9 mouse cellular contexts compared by ENCODE assay signal in genomic region chr10:121873063-121873489, GRCm38 (mm10).
DNase-seq lines count a peak whose midpoint lies in the region; ATAC-seq and TF ChIP-seq lines count a peak whose summit lies in the region.
"Had no signal": no experiment of that assay in that cellular context is flagged by ENCODE, and none has a peak within 500 bp of the region (broad histone marks: within the 10 kb centered on the region; RNA-seq: fewer than 3 reads in every experiment).

No protein-coding gene starts in this region.

- ATAC-seq in hindbrain, embryonic 12.5 days (ENCODE audit: low FRiP score), result no peak
- ATAC-seq in hindbrain, embryonic 11.5 days (ENCODE audit: low FRiP score), result no peak
- 0 out of 2 replicates have a peak, but pooled peaks have one; percentile 18 for ATAC-seq in embryonic facial prominence, embryonic 12.5 days (ENCODE audit: insufficient number of reproducible peaks, insufficient read depth, low FRiP score, low TSS enrichment)
- ATAC-seq in kidney, embryonic 14.5 days (ENCODE audit: low FRiP score, low TSS enrichment), result peak; percentile 93
- ATAC-seq in midbrain, embryonic 16.5 days, result no peak

- TF ChIP-seq CTCF in layer of hippocampus, adult 2 months (conservative IDR thresholded peaks at IDR 0.05), result no peak

- H3K9ac ChIP-seq in hindbrain, embryonic 12.5 days, result no peak overlapping the region
- H3K9ac ChIP-seq in hindbrain, embryonic 11.5 days (ENCODE audit: low read depth, low read length), result no peak overlapping the region
- H3K9ac ChIP-seq in embryonic facial prominence, embryonic 12.5 days, result no peak overlapping the region
- H3K9ac ChIP-seq in kidney, embryonic 14.5 days (ENCODE audit: low read depth, low read length), result no peak overlapping the region
- no peak overlapping the region for H3K9ac ChIP-seq in midbrain, embryonic 16.5 days (ENCODE audit: low read depth, low read length)

- peak overlapping the region; percentile 67 for H3K27ac ChIP-seq in hindbrain, embryonic 12.5 days
- no peak overlapping the region for H3K27ac ChIP-seq in hindbrain, embryonic 11.5 days (ENCODE audit: low read depth, low read length)
- H3K27ac ChIP-seq in embryonic facial prominence, embryonic 12.5 days, result peak overlapping the region; percentile 14
- peak overlapping the region; percentile 69; the same call in 1 of the 2 replicates for H3K27ac ChIP-seq in kidney, embryonic 14.5 days (ENCODE audit: low read depth, low read length)
- H3K27ac ChIP-seq in midbrain, embryonic 16.5 days (ENCODE audit: low read length), result peak overlapping the region; percentile 50
- H3K27ac ChIP-seq in layer of hippocampus, adult 2 months, result no peak overlapping the region

- 32% methylated on average over 4 of the region's 4 CpGs for WGBS in hindbrain, embryonic 12.5 days
- WGBS in hindbrain, embryonic 11.5 days, result 43% methylated on average over 4 of the region's 4 CpGs
- WGBS in embryonic facial prominence, embryonic 12.5 days, result 13% methylated on average over 4 of the region's 4 CpGs
- 3% methylated on average over 4 of the region's 4 CpGs for WGBS in kidney, embryonic 14.5 days
- WGBS in midbrain, embryonic 16.5 days, result 58% methylated on average over 4 of the region's 4 CpGs

- H3K36me3 ChIP-seq in hindbrain, embryonic 12.5 days, result peaks cover 18% of the 10 kb centered on the region
- H3K36me3 ChIP-seq in hindbrain, embryonic 11.5 days (ENCODE audit: control insufficient read depth, insufficient read depth, low read length), result peaks cover 2% of the 10 kb centered on the region; the same call in 1 of the 2 replicates
- peaks cover 15% of the 10 kb centered on the region; the same call in 1 of the 2 replicates for H3K36me3 ChIP-seq in embryonic facial prominence, embryonic 12.5 days
- H3K36me3 ChIP-seq in kidney, embryonic 14.5 days (ENCODE audit: control insufficient read depth, insufficient read depth, low read length), result peaks cover 12% of the 10 kb centered on the region
- peaks cover 14% of the 10 kb centered on the region for H3K36me3 ChIP-seq in midbrain, embryonic 16.5 days (ENCODE audit: control insufficient read depth, insufficient read depth, low read length)

- DNase-seq in hindbrain, embryonic 11.5 days (ENCODE audit: low spot score), result no peak
- no peak for DNase-seq in adrenal gland, postnatal 14 days
- DNase-seq in layer of hippocampus, adult 2 months (ENCODE audit: low spot score in 2 of 2), result no peak
- no peak for DNase-seq in adrenal gland, adult 18-20 months (ENCODE audit: low spot score in 2 of 2)
- DNase-seq: cerebellum, adult 9-11 months had no signal

- no peak overlapping the region for H3K4me2 ChIP-seq in hindbrain, embryonic 12.5 days (replicated peaks)
- H3K4me2 ChIP-seq in hindbrain, embryonic 11.5 days (replicated peaks; ENCODE audit: low read depth, low read length), result no peak overlapping the region
- 0 out of 2 replicates have a peak overlapping the region, but pooled peaks have one; percentile 11 for H3K4me2 ChIP-seq in embryonic facial prominence, embryonic 12.5 days (replicated peaks)
- H3K4me2 ChIP-seq in kidney, embryonic 14.5 days (replicated peaks; ENCODE audit: low read depth, low read length), result no peak overlapping the region; the same call in 1 of the 2 replicates
- H3K4me2 ChIP-seq in midbrain, embryonic 16.5 days (ENCODE audit: low read length), result no peak overlapping the region

- H3K4me1 ChIP-seq in hindbrain, embryonic 12.5 days, result peaks cover 18% of the 10 kb centered on the region
- no peaks in the 10 kb centered on the region; the same call in 1 of the 2 replicates for H3K4me1 ChIP-seq in hindbrain, embryonic 11.5 days (replicated peaks; ENCODE audit: control insufficient read depth, insufficient read depth, low read length)
- peaks cover 24% of the 10 kb centered on the region; the same call in 1 of the 2 replicates for H3K4me1 ChIP-seq in embryonic facial prominence, embryonic 12.5 days
- peaks cover 20% of the 10 kb centered on the region for H3K4me1 ChIP-seq in kidney, embryonic 14.5 days (ENCODE audit: control insufficient read depth, insufficient read depth, low read length)
- peaks cover 18% of the 10 kb centered on the region for H3K4me1 ChIP-seq in midbrain, embryonic 16.5 days (ENCODE audit: control insufficient read depth, insufficient read depth, low read length)

- H3K9me3 ChIP-seq in hindbrain, embryonic 12.5 days (replicated peaks), result peaks cover 6% of the 10 kb centered on the region; the same call in 1 of the 2 replicates
- no peaks in the 10 kb centered on the region for H3K9me3 ChIP-seq in hindbrain, embryonic 11.5 days (ENCODE audit: control insufficient read depth, low read length)
- no peaks in the 10 kb centered on the region for H3K9me3 ChIP-seq in embryonic facial prominence, embryonic 12.5 days
- H3K9me3 ChIP-seq in kidney, embryonic 14.5 days (ENCODE audit: control insufficient read depth, low read length), result peaks cover 7% of the 10 kb centered on the region; the same call in 1 of the 2 replicates
- no peaks in the 10 kb centered on the region for H3K9me3 ChIP-seq in midbrain, embryonic 16.5 days (replicated peaks; ENCODE audit: control insufficient read depth, low read length, poor library complexity, severe bottlenecking)

- no peak overlapping the region for H3K4me3 ChIP-seq in hindbrain, embryonic 12.5 days
- H3K4me3 ChIP-seq in hindbrain, embryonic 11.5 days (ENCODE audit: low read depth, low read length), result no peak overlapping the region
- no peak overlapping the region for H3K4me3 ChIP-seq in embryonic facial prominence, embryonic 12.5 days
- H3K4me3 ChIP-seq in kidney, embryonic 14.5 days (ENCODE audit: low read length), result no peak overlapping the region
- H3K4me3 ChIP-seq in midbrain, embryonic 16.5 days (ENCODE audit: low read depth, low read length), result no peak overlapping the region
- no peak overlapping the region for H3K4me3 ChIP-seq in layer of hippocampus, adult 2 months

- H3K27me3 ChIP-seq in hindbrain, embryonic 12.5 days, result no peaks in the 10 kb centered on the region
- no peaks in the 10 kb centered on the region for H3K27me3 ChIP-seq in hindbrain, embryonic 11.5 days (ENCODE audit: control insufficient read depth, insufficient read depth, low read length)
- H3K27me3 ChIP-seq in embryonic facial prominence, embryonic 12.5 days, result no peaks in the 10 kb centered on the region
- H3K27me3 ChIP-seq in kidney, embryonic 14.5 days (ENCODE audit: control insufficient read depth, insufficient read depth, low read length), result no peaks in the 10 kb centered on the region
- no peaks in the 10 kb centered on the region for H3K27me3 ChIP-seq in midbrain, embryonic 16.5 days (ENCODE audit: control insufficient read depth, insufficient read depth, low read depth, low read length)

Comparison
In these comparisons a context has a peak if more than half of its experiments do, and no peak if none do; other contexts are left out.
1. H3K27ac ChIP-seq: peak in hindbrain, embryonic 12.5 days (single experiment), embryonic facial prominence, embryonic 12.5 days (single experiment), kidney, embryonic 14.5 days (single experiment) and midbrain, embryonic 16.5 days (single experiment); none in hindbrain, embryonic 11.5 days (single experiment) and layer of hippocampus, adult 2 months (single experiment).
2. ATAC-seq: peak in embryonic facial prominence, embryonic 12.5 days (single experiment) and kidney, embryonic 14.5 days (single experiment); none in hindbrain, embryonic 12.5 days (single experiment), hindbrain, embryonic 11.5 days (single experiment) and midbrain, embryonic 16.5 days (single experiment).